Mouse (Mus musculus) left cerebral cortex, postnatal 4 days (tissue): ENCODE measurements around the gene Chtf18. TPM values are rescaled to one million over a fixed set of nuclear protein-coding genes. Genes with fewer than 3 reads are reported as not detected.

Source experiments
- DNase-seq: peaks from one replicate; pipeline ENCODE4 v3.0.0-alpha.2; 2022
- intact Hi-C: fragments of 180-260 bp; cut with DNase I; formaldehyde crosslinking; loops from one replicate; pipeline ENCODE4 v1.15.1; 2025
- total RNA-seq, 2 experiments: library from RNA; stranded (reverse); gene quantifications; 2 replicates each; pipeline ENCODE4 v1.2.3; 2021

Chtf18 gene
- total RNA-seq, 2 experiments from 2014 or later = 4.3 to 5.8 TPM

DNA sequence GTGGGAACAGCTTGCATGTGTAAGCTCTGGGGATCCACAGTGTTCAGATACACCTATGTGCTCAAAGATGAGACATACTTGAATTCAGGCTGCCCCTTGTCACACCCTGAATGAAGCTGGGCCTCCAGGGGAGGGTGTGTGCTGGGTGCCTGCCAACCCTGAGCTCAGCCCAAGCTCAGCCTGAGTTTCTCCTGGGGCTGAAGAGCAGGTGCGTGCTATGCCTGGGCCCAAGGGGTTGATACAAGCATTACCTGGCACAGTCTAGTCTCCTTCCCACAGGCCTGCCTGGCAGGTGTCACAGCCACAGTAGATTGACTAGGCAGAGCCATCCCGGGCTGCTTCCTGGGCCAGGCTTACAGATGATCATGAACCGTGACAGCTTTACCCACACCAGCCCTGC, 8.5 kb upstream of the Chtf18 start, which contains the start of gene Mslnl:
Gene Mslnl, plus strand, starts transcription at position 298 of the 400 bp plus-strand sequence.
- intact Hi-C loops = no loop called here
- no peak for DNase-seq

DNA sequence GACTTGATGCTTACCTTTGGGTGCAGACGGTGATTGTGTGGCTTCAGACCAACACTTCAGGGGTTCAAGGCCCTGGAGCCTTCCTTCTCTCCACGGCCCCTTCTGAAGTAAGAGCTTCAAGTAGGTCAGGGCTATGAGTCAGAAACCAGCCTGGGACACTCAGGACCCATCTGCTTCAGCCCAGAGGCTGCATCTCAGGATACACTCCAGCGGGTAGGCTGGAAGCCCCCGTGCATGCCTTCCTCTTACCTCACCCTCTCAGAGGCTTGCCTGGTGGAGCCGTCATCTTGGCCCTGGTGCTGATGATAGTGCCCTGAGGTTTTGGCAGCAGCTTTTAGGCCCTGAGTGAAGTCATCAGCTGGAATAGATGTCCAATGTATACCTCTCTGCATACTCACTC, 8.0 kb upstream of the Chtf18 start:
- DNase-seq = no peak
- intact Hi-C loops = no loop called here

DNA sequence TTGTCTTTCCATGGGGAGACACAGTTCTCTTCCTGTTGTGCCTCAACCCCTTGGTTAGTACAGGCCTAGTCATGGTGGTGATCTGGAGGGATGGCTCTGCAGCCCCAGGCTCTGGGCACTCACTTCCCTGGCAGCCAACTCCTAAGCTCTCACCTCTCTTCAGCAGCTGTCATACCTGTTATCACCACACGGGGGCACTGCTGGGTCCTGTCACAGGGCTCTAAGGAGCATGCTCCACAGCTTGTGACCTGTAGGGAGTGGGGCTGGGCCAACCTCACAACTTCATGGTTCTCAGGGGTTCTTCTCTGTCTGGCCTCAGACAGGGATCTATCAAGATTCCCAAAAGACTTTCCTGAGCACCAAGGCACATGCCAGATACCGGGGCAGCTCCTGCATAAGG, 4.9 kb upstream of the Chtf18 start:
- intact Hi-C loops = loop anchor here (5.0 kb wide), 1 partner anchor 70 kb away; no protein-coding TSS in a partner anchor
- DNase-seq = peak; percentile 88

DNA sequence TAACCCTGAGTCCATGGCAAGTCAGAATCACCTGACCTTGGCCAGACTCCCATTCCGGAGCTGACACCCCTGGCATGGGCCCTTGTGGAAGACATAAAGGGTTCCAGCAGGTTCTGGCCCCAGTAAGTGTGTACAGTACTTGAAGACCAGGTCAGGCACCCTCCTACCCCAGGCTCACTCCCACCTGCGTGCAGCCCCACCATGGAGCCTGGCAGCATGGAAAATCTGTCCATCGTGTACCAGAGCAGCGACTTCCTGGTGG, 721 bp upstream of the Chtf18 start:
- no peak for DNase-seq
- intact Hi-C loops = no loop called here

DNA sequence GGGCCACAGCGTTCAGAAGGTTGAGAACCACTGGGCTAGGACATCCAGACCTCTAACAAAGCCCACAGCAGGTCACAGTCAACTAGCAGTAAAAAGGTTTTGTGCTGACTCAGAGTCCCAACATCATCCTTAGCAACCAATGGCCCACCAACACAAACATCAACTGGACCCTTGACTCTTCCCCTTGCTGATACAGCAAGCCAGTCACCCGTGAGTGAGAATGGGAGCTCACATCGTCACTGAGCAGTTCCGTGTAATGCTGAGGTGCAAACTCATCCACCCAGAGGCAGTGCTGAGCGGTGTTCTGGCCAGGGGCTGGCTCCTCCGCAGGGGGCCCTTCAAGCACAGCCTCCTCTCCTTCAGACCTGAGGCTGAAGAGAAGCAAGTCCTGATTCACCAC, 2.0 kb downstream of the Chtf18 start:
- no peak for DNase-seq
- intact Hi-C loops = no loop called here

DNA sequence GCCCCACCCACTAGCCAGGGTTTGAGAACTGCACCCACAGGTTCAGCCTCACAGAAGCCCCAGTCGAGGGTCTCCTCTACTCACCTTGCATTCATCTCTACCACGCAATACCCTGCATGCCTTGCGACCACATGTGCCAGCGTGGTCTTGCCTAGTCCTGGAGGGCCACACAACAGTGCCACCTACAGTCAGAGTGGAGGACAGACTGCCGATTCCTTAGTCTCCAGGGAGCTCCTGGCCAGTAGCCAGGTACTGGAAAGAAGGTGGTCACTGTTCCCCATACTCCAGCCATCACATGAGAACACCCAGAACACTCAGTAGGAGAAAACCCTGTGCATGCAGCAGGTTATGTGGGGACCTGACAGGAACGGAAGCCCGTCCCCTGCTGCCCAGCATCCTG, 3.3 kb downstream of the Chtf18 start:
- peak; percentile 38 for DNase-seq
- intact Hi-C loops = no loop called here

DNA sequence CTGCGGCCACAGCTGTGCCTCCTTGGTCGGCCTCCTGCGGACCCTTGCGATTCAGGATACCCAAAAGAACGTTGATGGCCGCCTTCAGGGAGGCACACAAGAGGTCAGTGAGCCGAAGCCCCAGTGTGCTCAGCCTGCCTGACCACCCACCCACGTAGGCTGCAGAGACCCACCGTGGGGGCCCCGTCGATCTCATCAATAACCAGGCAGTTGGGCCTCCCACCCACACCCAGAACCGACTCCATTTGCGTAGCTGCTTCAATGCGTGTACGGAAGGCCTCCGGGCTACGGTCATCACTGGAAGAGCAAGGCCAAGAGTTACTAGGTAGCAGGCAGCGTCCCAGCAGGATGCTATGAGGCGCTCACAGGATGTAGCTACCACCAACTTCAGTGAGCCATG, 3.7 kb downstream of the Chtf18 start:
- DNase-seq = no peak
- intact Hi-C loops = no loop called here

DNA sequence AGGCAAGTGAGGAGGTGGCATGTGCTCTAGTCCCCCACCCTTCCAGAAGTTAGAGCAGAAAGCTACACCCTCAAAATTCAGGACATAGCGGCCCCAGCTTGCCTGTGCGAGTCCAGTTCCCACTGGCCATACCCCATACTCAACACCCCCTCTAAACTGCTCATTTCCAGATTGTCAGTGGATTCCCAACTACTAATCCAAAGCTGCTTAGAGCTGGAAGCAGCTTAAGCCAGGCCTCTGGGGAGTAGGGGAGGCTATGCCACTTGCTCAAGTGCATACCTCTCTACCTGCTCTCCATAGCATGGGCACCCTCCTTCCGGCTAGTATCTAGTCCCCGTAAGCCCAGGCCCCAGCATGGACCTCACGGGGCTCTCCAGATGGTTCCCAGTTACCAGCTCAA, 5.7 kb downstream of the Chtf18 start:
- DNase-seq = no peak
- intact Hi-C loops = no loop called here

DNA sequence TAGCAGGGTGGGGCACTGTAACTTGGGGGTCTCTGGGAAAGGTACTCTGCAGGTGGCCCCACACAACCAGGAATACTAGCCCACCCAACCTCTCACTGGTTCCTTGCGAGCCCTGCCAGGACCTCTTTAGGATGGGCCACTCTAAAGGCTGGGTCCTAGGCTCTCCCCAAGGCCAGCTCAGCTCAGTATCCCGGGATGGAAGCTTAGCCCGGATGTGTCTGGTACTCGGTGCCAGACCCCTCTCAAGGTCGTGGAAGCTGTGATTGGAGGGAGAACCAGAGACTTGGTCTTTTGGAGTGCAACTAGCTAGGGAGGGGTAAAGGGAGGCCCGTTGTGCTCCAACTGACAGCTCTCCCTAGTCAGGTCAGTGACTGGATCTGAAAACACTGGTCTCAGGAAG, 9.5 kb downstream of the Chtf18 start:
- intact Hi-C loops = no loop called here

DNA sequence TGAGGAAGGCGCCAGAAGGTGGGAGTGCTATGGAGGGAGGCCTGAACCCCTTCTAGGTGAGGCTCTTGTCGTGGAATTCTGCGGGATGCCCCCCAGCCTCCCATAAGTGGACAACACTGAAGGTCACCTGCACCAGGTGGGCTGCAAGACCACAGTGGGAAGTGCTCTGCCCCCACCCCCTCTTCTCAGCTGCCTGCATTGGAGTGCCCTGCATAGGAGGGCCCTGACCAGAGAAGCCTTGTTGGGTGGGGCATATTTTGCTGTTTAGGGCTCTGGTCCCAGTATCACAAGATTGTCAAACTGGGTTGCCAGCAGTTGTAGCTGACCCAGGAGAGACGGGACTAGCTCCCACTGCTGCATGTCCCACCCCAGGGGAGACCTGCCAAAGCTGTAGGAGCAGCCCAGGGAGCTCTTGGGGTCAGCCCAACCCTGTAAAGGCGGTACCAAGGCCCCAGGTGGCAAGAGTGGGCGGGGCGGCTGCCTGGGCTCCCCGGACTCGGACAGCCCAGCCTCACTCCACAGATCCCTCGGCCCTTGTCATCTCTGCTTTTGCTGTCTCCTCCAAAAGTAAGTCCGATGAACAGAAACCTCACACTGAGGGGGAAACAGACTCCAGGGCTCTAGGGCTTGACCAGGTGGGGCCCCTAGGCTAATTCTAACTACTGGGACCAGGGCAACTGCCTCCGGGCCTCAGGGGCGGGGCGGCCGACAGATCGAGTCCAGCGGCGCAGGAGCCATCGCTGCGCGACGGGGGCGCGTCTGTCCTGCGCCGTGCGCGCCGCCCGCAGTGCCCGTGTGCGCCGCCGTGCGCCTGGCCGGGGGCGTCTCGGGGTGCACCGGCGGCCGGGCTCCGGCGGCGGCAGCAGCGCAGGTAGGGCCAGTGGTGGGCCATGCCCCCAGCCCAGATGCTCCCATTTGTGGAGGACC, 10.2 kb downstream of the Chtf18 start, which contains the start of gene Gng13:
Gene Gng13, plus strand, starts transcription at position 461 of the 927 bp plus-strand sequence.
- no peak for DNase-seq
- intact Hi-C loops = no loop called here

More for the DNA sequence above, 9.5 kb downstream of the Chtf18 start:
- no peak for DNase-seq

- DNase-seq = no peak
- intact Hi-C loops = no loop called here
These were observed 11.1 kb downstream of the Chtf18 start for GRCm38 (mm10) chr17:25716130-25716529.

GRCm38 (mm10) chr17:25715627-25716026, 11.6 kb downstream of the Chtf18 start:
- no peak for DNase-seq
- intact Hi-C loops = no loop called here

DNA sequence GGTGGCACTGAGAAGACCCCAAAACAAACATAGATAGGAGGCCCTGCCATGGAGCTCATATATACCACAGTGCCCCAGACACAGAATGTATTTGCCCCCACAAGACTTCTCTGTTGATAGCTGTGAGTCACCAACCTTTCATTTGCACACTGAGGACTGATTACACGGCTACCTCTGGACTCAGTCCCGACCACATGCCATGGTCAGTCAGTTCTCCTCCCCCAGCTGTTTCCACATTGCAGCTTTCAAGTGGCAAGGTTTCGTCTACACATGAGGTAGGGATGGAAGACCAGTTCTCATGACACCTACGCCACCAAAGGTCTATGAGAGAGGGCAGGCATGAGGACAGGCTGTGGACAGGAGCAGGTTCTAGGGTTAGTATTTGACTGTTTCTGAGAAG, 16.1 kb downstream of the Chtf18 start:
- intact Hi-C loops = no loop called here
- no peak for DNase-seq

- no peak for DNase-seq
- intact Hi-C loops = no loop called here
These were observed 17.2 kb downstream of the Chtf18 start for GRCm38 (mm10) chr17:25709994-25710393.

- intact Hi-C loops = no loop called here
- no peak for DNase-seq
These were observed 26.2 kb downstream of the Chtf18 start for GRCm38 (mm10) chr17:25700863-25701496.

GRCm38 (mm10) chr17:25698446-25698845, 28.8 kb downstream of the Chtf18 start:
- intact Hi-C loops = loop anchor here (2.0 to 10.0 kb wide), 3 partner anchors 132 to 304 kb away; no protein-coding TSS in a partner anchor
- peak; percentile 80 for DNase-seq

DNA sequence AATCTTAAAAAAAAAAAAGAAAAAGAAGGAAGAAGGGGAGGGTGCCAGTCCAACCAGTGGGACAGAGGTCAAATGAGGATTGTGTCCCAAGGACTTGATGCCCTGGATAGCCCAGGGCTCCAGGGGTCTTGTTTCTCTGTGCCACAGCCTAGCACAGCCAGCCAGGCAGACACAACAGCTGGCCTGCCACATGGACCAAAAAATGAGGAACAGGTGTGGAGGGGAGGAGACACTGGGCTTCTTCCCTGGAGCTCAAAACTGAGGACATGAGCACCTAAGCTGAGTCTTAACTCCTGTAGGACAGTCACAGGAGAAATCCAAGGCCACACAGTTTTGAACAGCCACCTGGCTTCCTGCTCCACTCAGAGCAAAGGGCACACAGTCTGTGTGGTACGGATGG, 31.0 kb downstream of the Chtf18 start:
- intact Hi-C loops = loop anchor here (10.0 kb wide), 1 partner anchor 301 kb away; no protein-coding TSS in a partner anchor
- no peak for DNase-seq

DNA sequence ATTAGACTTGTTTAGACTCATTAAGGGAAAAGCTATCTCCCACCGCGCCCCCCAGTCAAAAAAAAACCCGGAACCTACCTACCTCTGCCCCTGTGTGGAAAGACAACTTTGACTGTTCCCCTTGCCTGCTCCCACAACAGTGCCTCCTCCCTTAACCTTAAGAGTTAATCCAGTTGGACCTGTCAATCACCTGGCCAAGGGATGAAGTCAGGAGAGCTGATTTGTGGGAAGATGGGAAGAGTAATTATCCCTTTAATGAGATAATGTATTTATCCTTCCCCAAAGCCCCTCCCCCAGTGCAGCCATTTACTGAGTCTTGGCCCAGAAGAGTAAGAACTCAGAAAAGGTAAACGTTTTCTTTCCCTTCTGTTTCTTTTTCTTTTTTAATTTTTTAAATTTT, 38.3 kb downstream of the Chtf18 start:
- DNase-seq = no peak
- intact Hi-C loops = no loop called here

DNA sequence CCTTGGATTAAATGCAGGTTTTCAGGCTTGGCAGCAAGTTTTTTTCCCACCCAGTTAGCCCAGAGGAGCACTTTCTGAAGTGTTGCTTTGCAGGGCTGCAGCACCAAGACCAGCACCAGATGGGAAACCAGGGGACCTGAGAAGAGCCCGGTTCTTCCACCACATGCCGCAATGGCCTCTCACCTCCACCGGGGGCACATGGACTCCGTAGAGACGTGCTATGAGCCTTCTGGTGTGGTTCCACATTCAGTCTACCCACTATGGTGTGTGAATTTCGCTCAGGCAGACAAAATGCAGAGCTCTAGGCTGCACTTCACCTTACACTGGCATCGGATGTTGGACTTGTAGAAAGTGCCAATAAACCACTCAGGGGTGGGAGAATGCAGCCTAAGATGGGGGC, 40.9 kb downstream of the Chtf18 start:
- peak; percentile 35 for DNase-seq
- intact Hi-C loops = no loop called here

- DNase-seq = no peak
- intact Hi-C loops = no loop called here
These were observed 45.6 kb downstream of the Chtf18 start for GRCm38 (mm10) chr17:25681636-25682035.

DNA sequence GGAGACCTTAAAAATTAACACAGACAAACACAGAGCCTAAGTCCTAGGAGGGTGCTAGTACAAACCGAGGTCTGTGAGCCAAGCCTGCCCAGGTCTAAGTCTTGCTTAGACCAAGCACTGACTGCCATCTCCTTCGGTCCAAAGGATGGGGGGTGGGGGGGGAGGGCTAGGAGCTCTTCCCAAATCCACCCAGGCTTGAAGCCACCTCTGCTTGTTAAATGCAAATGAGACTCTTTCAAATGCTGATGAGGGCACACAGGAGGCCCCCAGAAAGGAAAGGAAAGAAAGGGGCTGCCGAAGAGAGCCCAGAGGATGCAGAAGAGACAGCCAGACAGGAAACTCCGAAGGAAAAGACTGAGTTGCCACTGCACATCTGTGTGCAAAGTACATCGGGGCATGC, 47.4 kb downstream of the Chtf18 start:
- DNase-seq = no peak
- intact Hi-C loops = no loop called here

- DNase-seq = no peak
- intact Hi-C loops = no loop called here
These were observed 49.2 kb downstream of the Chtf18 start for GRCm38 (mm10) chr17:25677969-25678368.
